Mouse (Mus musculus): Measurements from ENCODE around the gene Cers3.

Gene Cers3

GRCm38 (mm10) chr7:66839463-66840007, 96.2 kb downstream of the Cers3 start, which contains the start of gene Adamts17:
TSS of gene Adamts17 (plus strand) at chr7:66839735.
- intact Hi-C loops (cut with DNase I) = loop anchor here (5.0 to 10.0 kb wide), 2 partner anchors 127 to 795 kb away; no protein-coding TSS in a partner anchor

- intact Hi-C loops (cut with DNase I) = loop anchor here (10.0 kb wide), 1 partner anchor 795 kb away; no protein-coding TSS in a partner anchor
These were observed 96.9 kb downstream of the Cers3 start for GRCm38 (mm10) chr7:66840008-66840719.

GRCm38 (mm10) chr7:66841165-66841564, 97.9 kb downstream of the Cers3 start:
- intact Hi-C loops (cut with DNase I) = loop anchor here (10.0 kb wide), 1 partner anchor 794 kb away; no protein-coding TSS in a partner anchor

- intact Hi-C loops (cut with DNase I) = loop anchor here (1.0 to 10.0 kb wide), 2 partner anchors 357 to 793 kb away; no protein-coding TSS in a partner anchor
These were observed 98.7 kb downstream of the Cers3 start for GRCm38 (mm10) chr7:66842021-66842420.

- intact Hi-C loops (cut with DNase I) = loop anchor here (10.0 kb wide), 1 partner anchor 791 kb away; no protein-coding TSS in a partner anchor
These were observed 100.5 kb downstream of the Cers3 start for GRCm38 (mm10) chr7:66843846-66844245.

- intact Hi-C loops (cut with DNase I) = loop anchor here (10.0 kb wide), 1 partner anchor 788 kb away; no protein-coding TSS in a partner anchor
These were observed 103.3 kb downstream of the Cers3 start for GRCm38 (mm10) chr7:66846582-66846981.

- intact Hi-C loops (cut with DNase I) = loop anchor here (10.0 kb wide), 1 partner anchor 788 kb away; no protein-coding TSS in a partner anchor
These were observed 104.0 kb downstream of the Cers3 start for GRCm38 (mm10) chr7:66847299-66847698.

- intact Hi-C loops (cut with DNase I) = loop anchor here (10.0 kb wide), 1 partner anchor 785 kb away; no protein-coding TSS in a partner anchor
These were observed 106.0 kb downstream of the Cers3 start for GRCm38 (mm10) chr7:66849316-66849715.

GRCm38 (mm10) chr7:66852164-66852563, 108.9 kb downstream of the Cers3 start:
- intact Hi-C loops (cut with DNase I) = no loop called here

GRCm38 (mm10) chr7:66857610-66858009, 114.3 kb downstream of the Cers3 start:
- intact Hi-C loops (cut with DNase I) = no loop called here

- intact Hi-C loops (cut with DNase I) = no loop called here
These were observed 115.2 kb downstream of the Cers3 start for GRCm38 (mm10) chr7:66858247-66859075.

GRCm38 (mm10) chr7:66859220-66859619, 115.9 kb downstream of the Cers3 start:
- intact Hi-C loops (cut with DNase I) = no loop called here

- intact Hi-C loops (cut with DNase I) = no loop called here
These were observed 123.8 kb downstream of the Cers3 start for GRCm38 (mm10) chr7:66866944-66867718.

- intact Hi-C loops (cut with DNase I) = no loop called here
These were observed 124.6 kb downstream of the Cers3 start for GRCm38 (mm10) chr7:66867719-66868501.

- intact Hi-C loops (cut with DNase I) = no loop called here
These were observed 128.2 kb downstream of the Cers3 start for GRCm38 (mm10) chr7:66871520-66871919.

GRCm38 (mm10) chr7:66871940-66872511, 128.7 kb downstream of the Cers3 start:
- intact Hi-C loops (cut with DNase I) = no loop called here

GRCm38 (mm10) chr7:66873235-66873634, 129.9 kb downstream of the Cers3 start:
- intact Hi-C loops (cut with DNase I) = no loop called here

All from adrenal gland (tissue).